Mouse (Mus musculus): ENCODE measurements around the gene C8b.

DNA sequence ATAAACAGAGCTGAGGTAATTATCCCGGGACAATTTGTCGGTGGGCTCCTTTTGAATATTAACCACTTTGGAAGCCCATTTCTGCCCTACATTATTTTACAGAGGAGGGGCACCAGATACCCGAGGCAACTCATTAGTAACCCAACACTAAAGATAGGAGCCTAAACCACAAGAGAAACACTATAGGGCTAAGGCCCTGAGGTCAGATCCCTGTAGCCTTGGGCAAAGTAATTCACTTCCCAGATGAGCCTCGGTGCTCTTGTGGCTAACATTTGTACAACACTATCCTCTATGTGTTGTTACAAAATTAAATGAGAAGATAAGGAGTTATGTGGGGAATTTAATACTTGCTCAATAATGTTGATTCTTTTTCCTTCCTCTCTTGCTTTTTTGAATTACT is 77.4 kb downstream of the C8b start:
- TF ChIP-seq CTCF (IDR thresholded peaks at IDR 0.05; ENCODE audit: low read depth, low read length) = no peak
- TF ChIP-seq POLR2A (IDR thresholded peaks at IDR 0.05; ENCODE audit: extremely low read depth, insufficient read depth, low read length) = no peak

Measured in liver, adult 2 months (tissue).